Mouse (Mus musculus) MEL (cell line): ENCODE results near the gene Scimp. TPM values are rescaled to one million over a fixed set of nuclear protein-coding genes. Genes with fewer than 3 reads are reported as not detected.

Experiments
- DNase-seq: peaks from one replicate; pipeline ENCODE4 v3.0.0; 2011; ENCODE audit warnings: low read depth, low spot score
- H3K27ac ChIP-seq: 2 replicates; pipeline ENCODE4 v1.5.1; 2012; ENCODE audit warnings: low read depth, mild to moderate bottlenecking, control low read depth, low read length, moderate library complexity; ENCODE audit not compliant: control insufficient read depth
- H3K27me3 ChIP-seq, 2 experiments: fragments of 150-350 bp in 1 of 2; sonication (generic) in 1 of 2; 2 replicates each; pipeline ENCODE4 v1.6.1; 2012; ENCODE audit warnings: low read length in 2 of 2, mild to moderate bottlenecking in 2 of 2, improper control_type of control experiment in 1 of 2, moderate library complexity in 1 of 2; ENCODE audit not compliant: insufficient read depth in 2 of 2, control insufficient read depth in 1 of 2
- H3K36me3 ChIP-seq, 2 experiments: 2 replicates each; pipeline ENCODE4 v1.6.1; 2012 to 2014; ENCODE audit warnings: low read length in 2 of 2, improper control_type of control experiment in 1 of 2, inconsistent platforms in 1 of 2, mild to moderate bottlenecking in 1 of 2; ENCODE audit not compliant: insufficient read depth in 2 of 2, control insufficient read depth in 1 of 2
- H3K4me1 ChIP-seq, 2 experiments: fragments of 150-350 bp in 1 of 2; sonication (generic) in 1 of 2; 2 replicates each; pipeline ENCODE4 v1.6.1; 2012; ENCODE audit warnings: low read length in 2 of 2, improper control_type of control experiment in 1 of 2, mild to moderate bottlenecking in 1 of 2; ENCODE audit not compliant: insufficient read depth in 2 of 2, control insufficient read depth in 1 of 2
- H3K4me3 ChIP-seq, 2 experiments: fragments of 150-350 bp in 1 of 2; sonication (generic) in 1 of 2; 2 replicates each; pipeline ENCODE4 v1.5.1; 2012; ENCODE audit warnings: low read depth in 2 of 2, low read length in 2 of 2, mild to moderate bottlenecking in 2 of 2, moderate library complexity in 2 of 2, control low read depth in 1 of 2, improper control_type of control experiment in 1 of 2; ENCODE audit not compliant: control insufficient read depth in 1 of 2, insufficient read depth in 1 of 2
- H3K79me2 ChIP-seq: 2 replicates; pipeline ENCODE4 v1.6.1; 2012; ENCODE audit warnings: mild to moderate bottlenecking, low read length, moderate library complexity; ENCODE audit not compliant: control insufficient read depth, poor library complexity, insufficient read depth
- H3K9ac ChIP-seq: 2 replicates; pipeline ENCODE4 v1.6.1; 2012; ENCODE audit warnings: low read depth, mild to moderate bottlenecking, control low read depth, low read length, moderate library complexity; ENCODE audit not compliant: control insufficient read depth, poor library complexity, severe bottlenecking
- H3K9me3 ChIP-seq: fragments of 150-350 bp; sonication (generic); replicated peaks from 2 replicates; pipeline ENCODE4 v1.6.1; 2012; ENCODE audit warnings: mild to moderate bottlenecking, low read length, improper control_type of control experiment, moderate library complexity; ENCODE audit not compliant: insufficient read depth
- BHLHE40 ChIP-seq: IDR thresholded peaks from 2 replicates; pipeline ENCODE4 v1.6.1; 2012; ENCODE audit warnings: low read depth, mild to moderate bottlenecking, inconsistent platforms, low read length, improper control_type of control experiment, borderline replicate concordance
- CTCF ChIP-seq, 3 experiments: IDR thresholded peaks in 2 of 3; conservative IDR thresholded peaks in 1 of 3; 2 replicates each; pipeline ENCODE4 v1.5.1; 2011 to 2012; ENCODE audit warnings: low read length in 3 of 3, low read depth in 2 of 3, mild to moderate bottlenecking in 2 of 3, improper control_type of control experiment in 1 of 3, inconsistent platforms in 1 of 3, mixed read lengths in 1 of 3, moderate library complexity in 1 of 3; ENCODE audit not compliant: control insufficient read depth in 1 of 3, insufficient read depth in 1 of 3, poor library complexity in 1 of 3, severe bottlenecking in 1 of 3
- E2F4 ChIP-seq: IDR thresholded peaks from 2 replicates; pipeline ENCODE4 v1.6.1; 2011; ENCODE audit warnings: low read depth, low read length, improper control_type of control experiment, borderline replicate concordance
- ELF1 ChIP-seq: IDR thresholded peaks from 2 replicates; pipeline ENCODE4 v1.6.1; 2014; ENCODE audit warnings: low read depth, mild to moderate bottlenecking, inconsistent platforms, low read length, improper control_type of control experiment, moderate library complexity
- GABPA ChIP-seq: IDR thresholded peaks from 2 replicates; pipeline ENCODE4 v1.6.1; 2012; ENCODE audit warnings: low read depth, mild to moderate bottlenecking, inconsistent platforms, low read length, improper control_type of control experiment, moderate library complexity
- GATA1 ChIP-seq: IDR thresholded peaks from 2 replicates; pipeline ENCODE4 v1.6.1; 2011; ENCODE audit warnings: low read depth, low read length, improper control_type of control experiment
- MAFK ChIP-seq: IDR thresholded peaks from 2 replicates; pipeline ENCODE4 v1.6.1; 2011; ENCODE audit warnings: low read depth, mild to moderate bottlenecking, low read length, improper control_type of control experiment, borderline replicate concordance
- MEF2A ChIP-seq: IDR thresholded peaks from 2 replicates; pipeline ENCODE4 v1.6.1; 2014; ENCODE audit warnings: low read depth, mild to moderate bottlenecking, inconsistent platforms, low read length, improper control_type of control experiment; ENCODE audit not compliant: poor library complexity, insufficient replicate concordance, severe bottlenecking; ENCODE audit errors: extremely low read depth
- MXI1 ChIP-seq: IDR thresholded peaks from 2 replicates; pipeline ENCODE4 v1.6.1; 2011; ENCODE audit warnings: mild to moderate bottlenecking, low read depth, low read length, improper control_type of control experiment
- NRF1 ChIP-seq: IDR thresholded peaks from 2 replicates; pipeline ENCODE4 v1.6.1; 2014; ENCODE audit warnings: low read depth, mild to moderate bottlenecking, inconsistent platforms, low read length, improper control_type of control experiment, moderate library complexity; ENCODE audit not compliant: poor library complexity, insufficient read depth, severe bottlenecking
- POLR2A ChIP-seq, 2 experiments: IDR thresholded peaks; 2 replicates each; pipeline ENCODE4 v1.6.1; 2011 to 2012; ENCODE audit warnings: low read length in 2 of 2, mild to moderate bottlenecking in 2 of 2, control low read depth in 1 of 2, improper control_type of control experiment in 1 of 2, low read depth in 1 of 2, moderate library complexity in 1 of 2; ENCODE audit not compliant: control insufficient read depth in 1 of 2, insufficient read depth in 1 of 2, poor library complexity in 1 of 2
- POLR2AphosphoS2 ChIP-seq: IDR thresholded peaks from 2 replicates; pipeline ENCODE4 v1.6.1; 2011; ENCODE audit warnings: low read length, improper control_type of control experiment
- RAD21 ChIP-seq: IDR thresholded peaks from 2 replicates; pipeline ENCODE4 v1.6.1; 2011; ENCODE audit warnings: mild to moderate bottlenecking, low read depth, low read length, improper control_type of control experiment
- SIN3A ChIP-seq: IDR thresholded peaks from 2 replicates; pipeline ENCODE4 v1.6.1; 2012; ENCODE audit warnings: low read length, improper control_type of control experiment, inconsistent platforms
- SMC3 ChIP-seq: IDR thresholded peaks from 2 replicates; pipeline ENCODE4 v1.6.1; 2011; ENCODE audit warnings: low read depth, low read length, improper control_type of control experiment
- TAL1 ChIP-seq: IDR thresholded peaks from 2 replicates; pipeline ENCODE4 v1.6.1; 2012; ENCODE audit warnings: mild to moderate bottlenecking, inconsistent platforms, low read length, moderate library complexity, mixed read lengths
- UBTF ChIP-seq: IDR thresholded peaks from 2 replicates; pipeline ENCODE4 v1.6.1; 2012; ENCODE audit warnings: low read depth, mild to moderate bottlenecking, inconsistent platforms, low read length, improper control_type of control experiment, moderate library complexity, borderline replicate concordance; ENCODE audit not compliant: insufficient read depth
- USF1 ChIP-seq: IDR thresholded peaks from 2 replicates; pipeline ENCODE4 v1.6.1; 2014; ENCODE audit warnings: low read depth, mild to moderate bottlenecking, inconsistent platforms, low read length, improper control_type of control experiment, moderate library complexity
- ZC3H11A ChIP-seq: IDR thresholded peaks from 2 replicates; pipeline ENCODE4 v1.6.1; 2012; ENCODE audit warnings: low read depth, mild to moderate bottlenecking, inconsistent platforms, low read length, improper control_type of control experiment
- ZKSCAN1 ChIP-seq: IDR thresholded peaks from 2 replicates; pipeline ENCODE4 v1.6.1; 2012; ENCODE audit warnings: low read depth, mild to moderate bottlenecking, inconsistent platforms, low read length, improper control_type of control experiment, moderate library complexity
- polyA plus RNA-seq, 2 experiments: library from polyadenylated mRNA; stranded (reverse) in 1 of 2; unstranded in 1 of 2; fragments of >175 nt in 1 of 2; fragments of >200 nt in 1 of 2; gene quantifications; 2 replicates each; pipeline versions ENCODE4 v1.2.1 to v1.2.4; 2012; ENCODE audit warnings: low replicate concordance in 2 of 2, low read depth in 1 of 2; ENCODE audit not compliant: insufficient read length in 2 of 2, insufficient read depth in 1 of 2, missing spikeins in 1 of 2
- total RNA-seq: library from RNA; depleted of rRNA; stranded (reverse); fragments of 300-350 nt; gene quantifications from 2 replicates; pipeline ENCODE4 v1.2.3, GENCODE M21; 2012

Gene Scimp
- total and polyA plus RNA-seq, 3 experiments, result not detected

- TF ChIP-seq TAL1, result no peak
Measured at GRCm38 (mm10) chr11:70802865-70803261, 9.5 kb downstream of the Scimp start (continued).

GRCm38 (mm10) chr11:70802208-70802864 lies 10.1 kb downstream of the Scimp start:
- Histone ChIP-seq H3K4me3 (no peak overlapping the region), H3K4me1 (peaks cover 0 to 5% of the 10 kb centered on the region in 2 experiments; a peak in 1 of 4 replicates), H3K9me3 (no peaks in the 10 kb centered on the region), H3K27me3 (peaks cover 5% of the 10 kb centered on the region in 2 experiments; a peak in 2 of 4 replicates), H3K79me2 (no peaks in the 10 kb centered on the region), H3K36me3 (0 out of 4 replicates have a peak, but pooled peaks cover 0 to 3% of the 10 kb centered on the region in 2 experiments), H3K27ac (no peak overlapping the region), H3K9ac (no peak overlapping the region)
- TF ChIP-seq GABPA (no peak), CTCF (IDR thresholded peaks at IDR 0.05 in 2 of 3, conservative IDR thresholded peaks at IDR 0.05 in 1 of 3; ENCODE audit: control insufficient read depth in 1 of 3, insufficient read depth in 1 of 3, low read depth in 2 of 3, low read length in 3 of 3, poor library complexity in 1 of 3, severe bottlenecking in 1 of 3) (peak; percentile 44 to 54 (median 53)), RAD21 (peak; percentile 26), SMC3 (peak; percentile 31; the same call in 1 of the 2 replicates)
- peak; percentile 53 for DNase-seq

- H3K9ac ChIP-seq, result no peak overlapping the region
- no peak for DNase-seq
- H3K27ac ChIP-seq, result no peak overlapping the region
- no peaks in the 10 kb centered on the region for H3K79me2 ChIP-seq
- no peak overlapping the region for H3K4me3 ChIP-seq
- H3K9me3 ChIP-seq, result no peaks in the 10 kb centered on the region
- TF ChIP-seq UBTF, result no peak
- peaks cover 6 to 15% of the 10 kb centered on the region in 2 experiments for H3K27me3 ChIP-seq
- H3K4me1 ChIP-seq, result no peaks in the 10 kb centered on the region
- H3K36me3 ChIP-seq, result no peaks in the 10 kb centered on the region
Measured at GRCm38 (mm10) chr11:70792409-70792808, 20.0 kb downstream of the Scimp start.

GRCm38 (mm10) chr11:70791676-70792075 lies 20.7 kb downstream of the Scimp start:
- Histone ChIP-seq H3K36me3 (no peaks in the 10 kb centered on the region), H3K9me3 (no peaks in the 10 kb centered on the region), H3K27ac (no peak overlapping the region), H3K79me2 (no peaks in the 10 kb centered on the region), H3K4me3 (no peak overlapping the region), H3K4me1 (no peaks in the 10 kb centered on the region), H3K9ac (no peak overlapping the region), H3K27me3 (peaks cover 6 to 15% of the 10 kb centered on the region in 2 experiments)
- TF ChIP-seq ZC3H11A (no peak), GABPA (no peak), ELF1 (no peak), E2F4 (no peak), MXI1 (no peak), USF1 (no peak), POLR2AphosphoS2 (no peak), UBTF (no peak), SIN3A (no peak), BHLHE40 (no peak), MEF2A (no peak), GATA1 (no peak), POLR2A (IDR thresholded peaks at IDR 0.05; ENCODE audit: control insufficient read depth in 1 of 2, insufficient read depth in 1 of 2, low read depth in 1 of 2, low read length in 2 of 2, poor library complexity in 1 of 2) (no peak), TAL1 (no peak), MAFK (no peak), ZKSCAN1 (no peak), NRF1 (no peak), SMC3 (no peak)
- DNase-seq, result no peak
